In the genomic region with DNA sequence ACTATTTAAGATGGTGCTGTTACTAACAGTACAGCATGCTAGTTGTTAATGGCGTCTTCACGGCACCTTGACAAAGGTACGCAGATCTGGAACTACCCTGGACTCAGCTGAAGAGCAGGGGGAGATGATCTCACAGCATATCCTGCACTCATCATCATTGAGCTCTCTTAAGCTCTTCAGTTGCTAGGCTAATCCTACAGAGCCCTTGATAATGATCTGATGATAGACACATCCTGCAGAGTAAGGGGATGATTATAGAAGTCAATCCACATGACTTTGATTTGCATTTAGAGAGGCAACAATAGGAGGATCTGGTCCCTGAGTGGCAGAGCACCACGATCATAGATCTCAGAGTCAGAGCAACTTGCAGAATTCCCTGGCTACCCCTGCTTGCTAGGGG, we compare ENCODE assay signal across 23 mouse cellular contexts.
"Had no signal": no experiment of that assay in that cellular context is flagged by ENCODE, and none has a peak within 500 bp of the region (broad histone marks: within the 10 kb centered on the region; RNA-seq: fewer than 3 reads in every experiment).

No protein-coding gene starts in this region.

- ATAC-seq: hindbrain, embryonic 16.5 days; inflammation-experienced regulatory T-cells, adult 6 months; intestine, embryonic 15.5 days; intestine, postnatal 0 days had no signal

- H3K4me2 ChIP-seq: heart, embryonic 12.5 days; hindbrain, embryonic 12.5 days; hindbrain, embryonic 14.5 days; intestine, embryonic 15.5 days; limb, embryonic 12.5 days had no signal

- H3K27ac ChIP-seq: heart, embryonic 10.5 days; hindbrain, embryonic 10.5 days; hindbrain, embryonic 12.5 days; hindbrain, embryonic 14.5 days; intestine, embryonic 15.5 days; layer of hippocampus, adult 2 months; left cerebral cortex, adult 2 months; limb, embryonic 10.5 days; limb, embryonic 12.5 days had no signal

- H3K27me3 ChIP-seq: heart, embryonic 12.5 days; hindbrain, embryonic 12.5 days; intestine, embryonic 15.5 days; limb, embryonic 12.5 days had no signal

- H3K4me3 ChIP-seq: heart, embryonic 10.5 days; heart, embryonic 12.5 days; hindbrain, embryonic 10.5 days; hindbrain, embryonic 12.5 days; intestine, embryonic 15.5 days; layer of hippocampus, adult 2 months; left cerebral cortex, adult 2 months; limb, embryonic 10.5 days; limb, embryonic 12.5 days had no signal

- H3K4me1 ChIP-seq: heart, embryonic 10.5 days; heart, embryonic 12.5 days; hindbrain, embryonic 10.5 days; hindbrain, embryonic 12.5 days; intestine, embryonic 15.5 days; limb, embryonic 10.5 days; limb, embryonic 12.5 days had no signal

- H3K9ac ChIP-seq: heart, embryonic 12.5 days; hindbrain, embryonic 12.5 days; hindbrain, embryonic 14.5 days; intestine, embryonic 15.5 days; limb, embryonic 12.5 days had no signal

- H3K9me3 ChIP-seq: heart, embryonic 10.5 days; heart, embryonic 12.5 days; hindbrain, embryonic 10.5 days; hindbrain, embryonic 12.5 days; intestine, embryonic 15.5 days; limb, embryonic 10.5 days; limb, embryonic 12.5 days had no signal

- H3K36me3 ChIP-seq: heart, embryonic 10.5 days; heart, embryonic 12.5 days; hindbrain, embryonic 10.5 days; hindbrain, embryonic 12.5 days; intestine, embryonic 15.5 days; limb, embryonic 10.5 days; limb, embryonic 12.5 days had no signal

- DNase-seq: gastrocnemius, postnatal 25 days; heart, adult 18-20 months; heart, postnatal 10 days; heart, postnatal 4 days; kidney, adult 18-20 months; kidney, adult 8-10 months; kidney, postnatal 10 days; kidney, postnatal 25 days; kidney, postnatal 4 days; liver had no signal
